Mouse (Mus musculus): Measurements from ENCODE around the gene Zfp866.

The Zfp866 gene

GRCm38 (mm10) chr8:69790773-69791367, at the start of gene Zfp866, which contains the start of gene Atp13a1:
Gene Zfp866 (minus strand): TSS chr8:69791178.
Gene Atp13a1 (plus strand): TSS chr8:69791163.
- peak; percentile 84 for DNase-seq (ENCODE audit: low read depth, low spot score)

GRCm38 (mm10) chr8:69837057-69837682, 46.2 kb upstream of the Zfp866 start:
- no peak for DNase-seq (ENCODE audit: low read depth, low spot score)

- peak; percentile 64 for DNase-seq (ENCODE audit: low read depth, low spot score)
These were observed 41.4 kb upstream of the Zfp866 start, which contains the start of gene Pbx4 for GRCm38 (mm10) chr8:69832298-69832853. Gene Pbx4 (plus strand): TSS chr8:69832491.

- no peak for DNase-seq (ENCODE audit: low read depth, low spot score)
These were observed 35.4 kb upstream of the Zfp866 start for GRCm38 (mm10) chr8:69826371-69826770.

GRCm38 (mm10) chr8:69822386-69823191, 31.6 kb upstream of the Zfp866 start, which contains the start of gene Lpar2:
Gene Lpar2 (plus strand): TSS chr8:69822429.
- peak; percentile 24 for DNase-seq (ENCODE audit: low read depth, low spot score)

- peak; percentile 5 for DNase-seq (ENCODE audit: low read depth, low spot score)
These were observed 31.0 kb upstream of the Zfp866 start for GRCm38 (mm10) chr8:69821971-69822385.

- no peak for DNase-seq (ENCODE audit: low read depth, low spot score)
These were observed 29.5 kb upstream of the Zfp866 start for GRCm38 (mm10) chr8:69820466-69820865.

- no peak for DNase-seq (ENCODE audit: low read depth, low spot score)
These were observed 24.4 kb upstream of the Zfp866 start for GRCm38 (mm10) chr8:69815396-69815795.

- DNase-seq (ENCODE audit: low read depth, low spot score): no peak
These were observed 23.9 kb upstream of the Zfp866 start for GRCm38 (mm10) chr8:69814881-69815280.

- DNase-seq (ENCODE audit: low read depth, low spot score): no peak
These were observed 18.8 kb upstream of the Zfp866 start for GRCm38 (mm10) chr8:69809820-69810219.

- DNase-seq (ENCODE audit: low read depth, low spot score): peak; percentile 14
These were observed 18.0 kb upstream of the Zfp866 start for GRCm38 (mm10) chr8:69808864-69809403.

GRCm38 (mm10) chr8:69808094-69808863, 17.3 kb upstream of the Zfp866 start, which contains the start of gene Gmip:
Gene Gmip (plus strand): TSS chr8:69808679.
- peak; percentile 14 for DNase-seq (ENCODE audit: low read depth, low spot score)

GRCm38 (mm10) chr8:69807236-69807635, 16.3 kb upstream of the Zfp866 start:
- DNase-seq (ENCODE audit: low read depth, low spot score): no peak

- DNase-seq (ENCODE audit: low read depth, low spot score): no peak
These were observed 14.5 kb upstream of the Zfp866 start for GRCm38 (mm10) chr8:69805491-69805890.

GRCm38 (mm10) chr8:69805086-69805485, 14.1 kb upstream of the Zfp866 start:
- DNase-seq (ENCODE audit: low read depth, low spot score): no peak

GRCm38 (mm10) chr8:69804537-69804936, 13.6 kb upstream of the Zfp866 start:
- no peak for DNase-seq (ENCODE audit: low read depth, low spot score)

- no peak for DNase-seq (ENCODE audit: low read depth, low spot score)
These were observed 12.4 kb upstream of the Zfp866 start for GRCm38 (mm10) chr8:69803366-69803765.

- no peak for DNase-seq (ENCODE audit: low read depth, low spot score)
These were observed 11.2 kb upstream of the Zfp866 start for GRCm38 (mm10) chr8:69802216-69802615.

- no peak for DNase-seq (ENCODE audit: low read depth, low spot score)
These were observed 10.8 kb upstream of the Zfp866 start for GRCm38 (mm10) chr8:69801796-69802195.

- no peak for DNase-seq (ENCODE audit: low read depth, low spot score)
These were observed 9.0 kb upstream of the Zfp866 start for GRCm38 (mm10) chr8:69799946-69800345.

GRCm38 (mm10) chr8:69799261-69799660, 8.3 kb upstream of the Zfp866 start:
- no peak for DNase-seq (ENCODE audit: low read depth, low spot score)

Data from retina, postnatal 7 days (tissue).